Mouse (Mus musculus) kidney, adult 18-20 months (tissue): ENCODE measurements around the gene Clcf1.
"Not testable (repeated sequence)": the region's sequence is repeated elsewhere in the genome, so short reads cannot be mapped to it uniquely, and the experiment has no call there.

Experiments used
- DNase-seq: peaks from one replicate; pipeline ENCODE4 v3.0.0; 2021

The Clcf1 gene

DNA sequence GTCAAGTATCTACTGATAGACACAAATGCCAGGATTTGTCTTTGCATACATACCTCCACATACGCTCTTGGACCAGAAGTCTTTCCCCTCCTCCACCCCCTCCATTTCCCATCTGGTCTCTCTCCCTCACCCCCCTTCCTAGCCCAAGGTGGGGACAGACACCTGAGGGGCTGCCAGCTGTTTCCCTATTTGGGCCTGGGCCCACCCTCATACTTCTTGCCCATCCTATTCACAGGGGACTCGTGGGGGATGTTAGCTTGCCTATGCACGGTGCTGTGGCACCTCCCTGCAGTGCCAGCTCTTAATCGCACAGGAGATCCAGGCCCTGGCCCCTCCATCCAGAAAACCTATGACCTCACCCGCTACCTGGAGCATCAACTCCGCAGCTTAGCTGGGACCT is 5.9 kb downstream of the Clcf1 start:
- no peak for DNase-seq

DNA sequence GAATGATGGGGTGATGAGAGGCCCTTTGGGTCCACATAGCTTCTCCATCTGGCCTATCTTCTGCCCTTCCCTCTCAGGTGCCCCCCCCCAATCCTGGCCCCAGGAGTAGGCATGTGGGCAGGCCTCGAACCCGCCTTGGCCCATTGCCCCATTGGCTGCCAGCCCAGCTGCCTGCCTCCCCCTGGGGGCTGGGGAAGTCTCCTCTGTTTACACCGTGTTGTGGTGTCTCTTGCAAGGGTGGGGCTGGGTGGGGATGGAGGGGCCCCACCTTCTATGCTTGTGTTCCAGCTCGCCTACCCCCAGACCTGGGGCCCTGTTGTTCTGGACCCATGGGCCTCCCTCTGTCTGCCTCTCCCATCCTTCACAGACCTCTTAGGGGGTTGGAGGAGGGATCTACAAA is 6.4 kb downstream of the Clcf1 start:
- peak; percentile 24 for DNase-seq

GRCm38 (mm10) chr19:4220957-4221743 is 7.1 kb downstream of the Clcf1 start:
- DNase-seq: peak; percentile 31

GRCm38 (mm10) chr19:4222165-4222564 is 8.1 kb downstream of the Clcf1 start:
- DNase-seq: peak; percentile 64

DNA sequence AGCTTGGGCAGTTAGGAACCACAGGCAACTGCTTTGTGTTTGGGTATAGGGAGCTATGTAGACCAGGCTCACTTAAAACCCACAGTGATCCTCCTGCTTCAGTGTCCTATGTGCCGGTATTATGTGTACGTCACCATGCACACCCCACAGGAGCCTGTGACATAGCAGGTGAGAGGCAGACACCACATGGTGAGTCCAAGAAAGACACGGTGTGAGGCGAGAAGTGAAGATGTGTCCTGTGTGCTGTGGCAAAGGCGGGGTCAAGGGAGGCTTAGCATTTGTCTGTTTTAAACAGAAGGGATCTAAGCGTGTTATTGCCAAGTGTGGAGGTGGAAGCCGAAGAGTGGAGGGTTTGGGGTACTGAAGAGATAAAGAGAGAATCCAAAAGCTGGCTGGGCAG is 12.7 kb downstream of the Clcf1 start:
- no peak for DNase-seq

DNA sequence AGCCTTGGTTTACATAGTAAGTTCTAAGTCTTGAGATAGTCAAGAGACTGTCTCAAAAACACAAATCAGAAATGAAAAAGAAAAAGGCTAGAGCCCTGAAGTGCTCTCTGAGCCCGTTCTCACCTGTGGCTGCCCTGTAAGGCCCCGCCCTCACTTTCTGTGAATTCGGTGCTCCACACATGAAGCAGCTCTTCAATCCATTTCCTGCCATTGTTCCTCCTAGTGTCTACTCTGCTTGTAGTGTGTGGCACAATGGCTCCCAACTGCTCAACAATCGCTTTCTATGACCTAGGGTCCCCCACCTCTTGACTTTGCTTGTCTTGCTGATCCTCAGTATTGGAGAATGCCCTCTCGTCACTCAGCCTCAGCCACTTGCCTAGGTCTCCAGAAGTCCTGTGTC is 13.4 kb downstream of the Clcf1 start:
- no peak for DNase-seq

GRCm38 (mm10) chr19:4227894-4228678 is 14.0 kb downstream of the Clcf1 start:
- peak; percentile 80 for DNase-seq

DNA sequence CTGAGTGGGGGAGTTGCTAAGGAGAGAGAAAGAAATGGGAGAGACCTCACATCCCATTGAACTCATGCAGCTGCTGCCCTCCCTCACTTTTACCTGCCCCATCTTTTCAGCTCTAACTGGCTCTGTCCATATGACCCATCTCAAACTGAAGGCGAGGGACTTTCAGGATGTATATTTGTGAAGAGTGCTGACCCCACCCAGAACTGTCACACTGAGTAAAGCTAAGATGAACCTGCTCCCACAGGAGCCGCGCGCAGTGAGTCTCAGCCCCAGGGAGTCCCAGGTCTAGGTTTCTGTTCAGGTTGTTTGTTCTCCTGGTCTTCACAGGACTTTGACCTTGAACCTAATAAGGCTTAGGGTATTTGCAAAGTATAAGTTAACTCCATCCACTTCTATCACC is 14.9 kb downstream of the Clcf1 start:
- DNase-seq: no peak

DNA sequence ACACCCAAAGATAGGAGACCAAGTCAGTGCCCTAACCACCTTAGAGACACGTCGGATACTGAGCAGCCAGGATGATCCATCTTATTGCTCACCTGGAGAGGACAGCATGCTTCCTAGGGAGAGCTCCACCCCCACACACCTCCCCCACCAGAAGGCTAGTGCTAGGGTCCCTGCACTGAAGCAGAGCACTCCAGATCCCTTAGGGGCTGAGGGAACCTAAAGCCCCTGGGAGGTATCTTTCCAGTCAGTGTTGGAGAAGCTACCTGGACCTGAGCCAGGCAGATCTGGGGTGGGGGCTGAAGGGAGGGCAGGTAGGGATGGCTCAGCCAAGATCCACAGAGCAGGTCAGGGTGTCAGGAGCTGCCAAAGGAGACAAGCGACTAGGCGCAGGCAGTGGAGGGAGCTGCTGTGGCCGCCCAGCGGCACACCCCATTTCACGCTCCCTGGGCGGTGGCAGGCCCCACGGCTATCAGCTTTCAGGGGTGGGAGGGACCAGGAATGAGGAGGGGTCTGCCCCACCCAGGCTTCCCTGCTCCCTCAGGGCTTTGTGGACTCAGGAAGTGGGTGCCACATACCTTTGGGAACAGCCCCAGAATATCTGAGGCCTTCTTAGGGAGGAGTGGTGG is 15.5 kb downstream of the Clcf1 start:
- DNase-seq: peak; percentile 8

DNA sequence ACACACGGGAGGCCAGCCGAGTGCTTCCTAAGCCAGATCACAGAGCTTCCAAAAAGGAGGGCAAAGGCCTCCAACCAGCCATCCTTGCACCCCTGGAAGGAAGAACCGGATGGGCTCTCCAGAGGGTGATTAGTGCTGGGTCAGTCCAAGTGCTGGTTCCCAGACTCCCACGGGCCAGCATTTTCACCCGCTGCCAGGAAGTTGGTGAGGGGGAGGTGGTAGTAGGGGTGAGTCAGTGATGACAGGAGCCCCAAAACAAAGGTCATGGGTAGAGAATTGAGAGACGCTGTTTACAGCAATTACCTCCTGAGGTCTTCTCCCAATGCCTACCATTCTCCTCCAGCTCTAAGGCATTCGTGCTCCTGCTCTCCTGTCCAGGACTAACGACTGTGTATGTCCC is 16.4 kb downstream of the Clcf1 start:
- DNase-seq: peak; percentile 18

GRCm38 (mm10) chr19:4231253-4232185 is 17.5 kb downstream of the Clcf1 start, which contains the start of gene Pold4:
Pold4 (plus strand) TSS chr19:4231899.
- DNase-seq: peak; percentile 98

DNA sequence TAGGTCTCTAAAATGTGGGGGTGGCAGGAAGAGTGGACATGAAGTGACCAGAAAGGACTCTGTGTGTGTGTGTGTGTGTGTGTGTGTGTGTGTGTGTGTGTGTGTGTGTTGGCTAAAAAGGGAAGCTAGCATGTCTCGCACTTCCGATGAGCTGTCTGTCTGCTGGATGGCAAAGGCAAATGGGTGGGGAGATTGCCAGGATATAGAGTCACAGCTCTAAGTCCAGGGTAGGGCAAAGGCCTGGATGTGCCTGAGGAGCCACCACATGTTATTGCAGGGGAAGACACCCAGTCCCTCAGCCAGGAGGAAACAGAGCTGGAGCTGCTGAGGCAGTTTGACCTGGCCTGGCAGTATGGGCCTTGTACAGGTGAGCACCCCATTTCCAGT is 18.1 kb downstream of the Clcf1 start:
- no peak for DNase-seq

- DNase-seq: no peak
Measured at GRCm38 (mm10) chr19:4232651-4233050, 18.6 kb downstream of the Clcf1 start.

DNA sequence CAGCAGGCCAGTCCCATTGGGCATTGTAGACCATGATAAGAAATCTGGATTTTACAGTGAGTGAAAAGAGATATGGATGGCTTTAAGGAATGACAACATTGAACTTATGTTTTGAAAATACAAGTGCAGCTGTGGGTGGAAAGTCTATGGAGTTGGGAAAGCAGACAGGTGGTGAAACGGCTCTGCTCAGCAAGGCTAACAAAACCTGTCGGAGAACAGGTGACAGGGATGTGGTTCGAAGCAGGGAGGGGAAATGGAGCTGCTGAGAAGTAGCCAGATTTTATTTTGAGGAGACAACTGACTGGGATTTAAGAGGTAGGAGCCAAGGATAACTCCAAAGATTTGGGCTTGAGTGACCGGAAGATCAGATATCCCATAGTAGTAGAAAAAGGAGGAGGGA is 20.5 kb downstream of the Clcf1 start:
- no peak for DNase-seq

DNA sequence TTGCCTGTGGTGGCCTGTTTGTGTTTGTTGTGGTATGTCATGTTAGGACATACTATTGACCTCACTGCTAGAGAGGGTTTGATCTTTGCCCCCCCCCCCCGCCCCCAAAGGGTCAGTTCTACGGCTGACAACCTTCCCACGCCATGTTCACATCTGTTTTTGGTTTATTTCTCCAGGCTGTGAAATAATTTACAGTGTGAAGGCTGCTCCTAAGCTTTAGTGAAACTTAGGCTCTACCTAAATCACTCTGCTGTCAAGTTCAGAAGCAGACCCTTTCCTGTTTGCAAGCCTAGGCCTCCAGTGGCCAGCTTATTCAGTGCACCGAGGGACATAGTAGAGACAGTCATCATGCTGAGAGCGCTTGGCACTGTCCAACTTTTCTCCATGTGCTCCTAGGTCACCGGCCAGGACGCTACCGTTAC is 26.2 kb downstream of the Clcf1 start:
- no peak for DNase-seq

DNA sequence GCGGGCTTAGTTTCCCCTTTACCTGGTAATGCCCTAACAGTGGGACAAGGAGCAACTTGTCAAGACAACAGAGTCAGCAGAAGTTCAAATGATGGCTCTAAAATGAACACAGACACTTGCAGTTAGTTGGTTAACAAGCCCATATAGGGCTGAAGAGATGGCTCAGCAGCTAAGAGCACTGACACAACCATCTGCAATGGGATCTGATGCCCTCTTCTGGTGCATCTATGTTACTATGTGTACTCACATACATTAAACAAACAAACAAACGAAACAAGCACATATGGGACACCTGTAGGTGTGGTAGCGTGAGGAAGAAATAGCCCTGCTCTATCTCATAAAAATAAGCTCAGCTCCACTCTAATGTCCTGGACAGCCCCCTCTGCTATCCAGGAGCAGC is 28.4 kb downstream of the Clcf1 start:
- DNase-seq: no peak

DNA sequence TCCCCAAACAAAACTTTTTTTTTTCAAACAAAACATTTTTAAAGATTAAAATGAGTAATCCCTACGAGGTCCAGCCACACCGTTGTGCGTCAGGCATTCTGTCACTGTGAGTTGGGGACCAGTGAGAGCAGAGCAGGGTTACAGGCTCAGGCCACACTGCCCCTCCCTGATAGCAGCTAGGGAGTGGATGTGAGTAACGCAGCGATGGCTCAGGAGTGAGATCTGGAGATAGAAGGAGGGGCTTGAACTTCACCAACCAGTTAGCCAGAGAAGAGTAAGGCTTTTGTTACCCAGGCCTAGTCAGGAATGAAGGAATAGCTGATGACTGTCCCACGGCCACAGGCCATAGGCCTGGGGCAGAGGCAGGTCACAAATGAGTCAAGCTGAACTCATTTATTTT is 30.7 kb downstream of the Clcf1 start:
- DNase-seq: no peak

GRCm38 (mm10) chr19:4247010-4247409 is 33.0 kb downstream of the Clcf1 start:
- no peak for DNase-seq

DNA sequence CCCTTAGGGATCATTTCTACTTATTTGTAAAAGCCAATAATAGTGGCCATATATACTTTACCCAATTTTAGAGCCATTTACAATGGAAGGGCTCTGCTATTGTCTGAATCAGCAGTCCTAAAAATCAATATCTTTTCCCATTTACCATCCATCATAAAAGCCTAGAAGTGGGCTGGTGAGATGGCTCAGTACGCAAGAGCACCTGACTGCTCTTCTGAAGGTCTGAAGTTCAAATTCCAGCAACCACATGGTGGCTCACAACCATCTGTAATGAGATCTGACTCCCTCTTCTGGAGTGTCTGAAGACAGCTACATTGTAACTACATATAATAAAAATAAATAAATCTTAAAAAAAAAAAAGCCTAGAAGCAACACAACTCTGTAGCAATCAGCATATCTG is 34.6 kb downstream of the Clcf1 start:
- DNase-seq: not testable (repeated sequence)

DNA sequence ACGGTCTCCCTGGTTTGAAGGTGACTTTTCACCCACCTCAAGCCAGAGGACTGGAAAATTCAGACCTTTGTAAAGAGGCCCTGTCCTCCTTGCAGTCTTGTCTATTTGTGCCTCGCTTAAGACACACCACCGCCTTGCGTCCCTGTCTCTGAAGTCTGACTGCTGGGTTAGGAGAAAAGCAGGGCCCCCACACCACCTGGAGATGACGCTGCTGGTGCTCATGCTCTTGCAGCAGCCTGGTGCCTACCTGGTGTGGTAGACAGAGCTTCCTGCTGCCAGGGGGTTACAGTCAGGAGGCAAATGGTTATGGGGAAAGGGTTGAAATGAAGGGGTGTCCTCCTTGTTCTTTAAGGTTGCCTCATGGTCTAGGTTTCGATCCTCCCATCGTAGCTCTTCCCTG is 40.2 kb downstream of the Clcf1 start:
- DNase-seq: no peak

GRCm38 (mm10) chr19:4255583-4256162 is 41.6 kb downstream of the Clcf1 start:
- DNase-seq: no peak

DNA sequence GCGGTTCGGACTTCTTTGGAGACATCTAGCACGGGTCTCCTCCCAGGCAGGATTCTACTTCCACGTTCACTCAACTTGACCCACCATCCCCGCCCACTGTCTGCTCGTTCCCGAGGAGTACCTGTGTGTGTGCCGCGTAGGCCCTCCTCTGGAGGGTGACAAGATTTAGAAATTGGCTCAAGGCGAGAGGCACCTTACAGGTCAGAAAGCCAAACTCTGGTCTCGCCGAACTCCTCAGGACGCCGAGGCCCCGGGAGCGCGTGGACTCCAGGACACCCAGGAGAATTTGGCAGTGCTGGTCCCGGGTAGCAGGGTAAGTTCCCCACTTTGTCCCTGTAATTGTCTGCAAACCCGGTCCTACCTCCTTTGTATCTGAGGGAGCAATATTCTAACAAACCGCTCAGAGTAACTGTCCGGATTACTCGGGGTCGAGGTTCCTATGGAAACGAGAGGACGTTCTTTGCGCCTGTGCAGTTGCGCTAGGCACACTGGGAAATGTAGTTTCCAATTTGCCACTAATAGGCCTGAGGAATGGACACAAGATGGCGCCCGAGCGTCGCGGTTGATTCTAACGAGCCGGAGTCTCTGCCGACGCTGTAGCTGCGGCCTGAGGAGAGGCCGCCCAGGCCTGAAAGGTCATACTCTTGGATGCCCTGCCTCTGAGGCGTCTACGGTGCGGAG is 43.3 kb downstream of the Clcf1 start:
- DNase-seq: peak; percentile 96
